Mouse (Mus musculus): Measurements from ENCODE around the gene Pakap. TPM values are rescaled to one million over a fixed set of nuclear protein-coding genes. Genes with fewer than 3 reads are reported as not detected.

Pakap gene
- polyA plus RNA-seq, 1 experiment from 2014 or later: 57.5 TPM

- Histone ChIP-seq H3K4me1 (ENCODE audit: control insufficient read depth, insufficient read depth, low read length) (peaks cover 46% of the 10 kb centered on the region), H3K27ac (ENCODE audit: low read length) (peak overlapping the region; percentile 64), H3K4me3 (ENCODE audit: low read length) (no peak overlapping the region), H3K9me3 (replicated peaks; ENCODE audit: control insufficient read depth, low read length) (no peaks in the 10 kb centered on the region), H3K4me2 (ENCODE audit: low read depth, low read length) (no peak overlapping the region), H3K27me3 (ENCODE audit: control insufficient read depth, insufficient read depth, low read length) (no peaks in the 10 kb centered on the region), H3K9ac (ENCODE audit: low read length) (no peak overlapping the region), H3K36me3 (ENCODE audit: control insufficient read depth, insufficient read depth) (no peaks in the 10 kb centered on the region)
- 24% methylated on average over 3 of the region's 3 CpGs for WGBS
- peak; percentile 38; the same call in 1 of the 2 replicates for ATAC-seq (replicated peaks; ENCODE audit: extremely low read depth, insufficient read depth, low FRiP score)
Observed at GRCm38 (mm10) chr4:57606258-57606657, 38.3 kb downstream of the Pakap start.

GRCm38 (mm10) chr4:57607247-57607942 is 39.4 kb downstream of the Pakap start:
- Histone ChIP-seq H3K27me3 (ENCODE audit: control insufficient read depth, insufficient read depth, low read length) (no peaks in the 10 kb centered on the region), H3K36me3 (ENCODE audit: control insufficient read depth, insufficient read depth) (no peaks in the 10 kb centered on the region), H3K4me3 (ENCODE audit: low read length) (no peak overlapping the region), H3K9ac (ENCODE audit: low read length) (peak overlapping the region; percentile 46; the same call in 1 of the 2 replicates), H3K4me2 (ENCODE audit: low read depth, low read length) (peak overlapping the region; percentile 48), H3K4me1 (ENCODE audit: control insufficient read depth, insufficient read depth, low read length) (peaks cover 46% of the 10 kb centered on the region), H3K9me3 (replicated peaks; ENCODE audit: control insufficient read depth, low read length) (no peaks in the 10 kb centered on the region), H3K27ac (ENCODE audit: low read length) (peak overlapping the region; percentile 64)
- ATAC-seq (replicated peaks; ENCODE audit: extremely low read depth, insufficient read depth, low FRiP score): peak; percentile 75
- 27% methylated on average over 22 of the region's 22 CpGs for WGBS

- no peak for ATAC-seq (replicated peaks; ENCODE audit: extremely low read depth, insufficient read depth, low FRiP score)
Observed at GRCm38 (mm10) chr4:57611303-57612077, 43.5 kb downstream of the Pakap start.

GRCm38 (mm10) chr4:57612716-57613115 is 44.7 kb downstream of the Pakap start:
- Histone ChIP-seq H3K4me2 (ENCODE audit: low read depth, low read length) (no peak overlapping the region), H3K4me3 (ENCODE audit: low read length) (no peak overlapping the region), H3K27ac (ENCODE audit: low read length) (no peak overlapping the region), H3K4me1 (ENCODE audit: control insufficient read depth, insufficient read depth, low read length) (peaks cover 34% of the 10 kb centered on the region), H3K9me3 (replicated peaks; ENCODE audit: control insufficient read depth, low read length) (no peaks in the 10 kb centered on the region), H3K9ac (ENCODE audit: low read length) (no peak overlapping the region), H3K36me3 (ENCODE audit: control insufficient read depth, insufficient read depth) (no peaks in the 10 kb centered on the region), H3K27me3 (ENCODE audit: control insufficient read depth, insufficient read depth, low read length) (no peaks in the 10 kb centered on the region)
- 71% methylated on average over 5 of the region's 5 CpGs for WGBS
- ATAC-seq (replicated peaks; ENCODE audit: extremely low read depth, insufficient read depth, low FRiP score): no peak

More at GRCm38 (mm10) chr4:57611303-57612077, 43.5 kb downstream of the Pakap start:
- peaks cover 44% of the 10 kb centered on the region for H3K4me1 ChIP-seq (ENCODE audit: control insufficient read depth, insufficient read depth, low read length)
- H3K27me3 ChIP-seq (ENCODE audit: control insufficient read depth, insufficient read depth, low read length): no peaks in the 10 kb centered on the region
- H3K9ac ChIP-seq (ENCODE audit: low read length): no peak overlapping the region; the same call in 1 of the 2 replicates
- H3K4me3 ChIP-seq (ENCODE audit: low read length): no peak overlapping the region
- no peaks in the 10 kb centered on the region for H3K36me3 ChIP-seq (ENCODE audit: control insufficient read depth, insufficient read depth)
- H3K9me3 ChIP-seq (replicated peaks; ENCODE audit: control insufficient read depth, low read length): no peaks in the 10 kb centered on the region
- no peak overlapping the region for H3K4me2 ChIP-seq (ENCODE audit: low read depth, low read length)
- WGBS: 46% methylated on average over 17 of the region's 17 CpGs
- H3K27ac ChIP-seq (ENCODE audit: low read length): peak overlapping the region; percentile 41

GRCm38 (mm10) chr4:57614686-57615085 is 46.7 kb downstream of the Pakap start:
- WGBS: 92% methylated on average over 4 of the region's 4 CpGs
- Histone ChIP-seq H3K4me3 (ENCODE audit: low read length) (no peak overlapping the region), H3K36me3 (ENCODE audit: control insufficient read depth, insufficient read depth) (no peaks in the 10 kb centered on the region; the same call in 1 of the 2 replicates), H3K9ac (ENCODE audit: low read length) (no peak overlapping the region), H3K9me3 (replicated peaks; ENCODE audit: control insufficient read depth, low read length) (no peaks in the 10 kb centered on the region), H3K27ac (ENCODE audit: low read length) (no peak overlapping the region), H3K4me2 (ENCODE audit: low read depth, low read length) (no peak overlapping the region), H3K4me1 (ENCODE audit: control insufficient read depth, insufficient read depth, low read length) (peaks cover 31% of the 10 kb centered on the region), H3K27me3 (ENCODE audit: control insufficient read depth, insufficient read depth, low read length) (no peaks in the 10 kb centered on the region)
- no peak for ATAC-seq (replicated peaks; ENCODE audit: extremely low read depth, insufficient read depth, low FRiP score)

GRCm38 (mm10) chr4:57618743-57619142 is 50.8 kb downstream of the Pakap start:
- no peak overlapping the region for H3K9ac ChIP-seq (ENCODE audit: low read length)
- no peak for ATAC-seq (replicated peaks; ENCODE audit: extremely low read depth, insufficient read depth, low FRiP score)
- no peak overlapping the region for H3K4me2 ChIP-seq (ENCODE audit: low read depth, low read length)
- WGBS: 78% methylated on average over 6 of the region's 6 CpGs
- no peaks in the 10 kb centered on the region for H3K9me3 ChIP-seq (replicated peaks; ENCODE audit: control insufficient read depth, low read length)
- H3K4me1 ChIP-seq (ENCODE audit: control insufficient read depth, insufficient read depth, low read length): peaks cover 10% of the 10 kb centered on the region
- no peak overlapping the region for H3K4me3 ChIP-seq (ENCODE audit: low read length)
- H3K36me3 ChIP-seq (ENCODE audit: control insufficient read depth, insufficient read depth): no peaks in the 10 kb centered on the region; the same call in 1 of the 2 replicates
- H3K27me3 ChIP-seq (ENCODE audit: control insufficient read depth, insufficient read depth, low read length): no peaks in the 10 kb centered on the region
- no peak overlapping the region for H3K27ac ChIP-seq (ENCODE audit: low read length)

GRCm38 (mm10) chr4:57622816-57623215 is 54.8 kb downstream of the Pakap start:
- Histone ChIP-seq H3K27me3 (ENCODE audit: control insufficient read depth, insufficient read depth, low read length) (no peaks in the 10 kb centered on the region), H3K27ac (ENCODE audit: low read length) (peak overlapping the region; percentile 85), H3K4me3 (ENCODE audit: low read length) (no peak overlapping the region), H3K9me3 (replicated peaks; ENCODE audit: control insufficient read depth, low read length) (no peaks in the 10 kb centered on the region), H3K9ac (ENCODE audit: low read length) (peak overlapping the region; percentile 4; the same call in 1 of the 2 replicates), H3K36me3 (ENCODE audit: control insufficient read depth, insufficient read depth) (no peaks in the 10 kb centered on the region; the same call in 1 of the 2 replicates), H3K4me2 (ENCODE audit: low read depth, low read length) (peak overlapping the region; percentile 39), H3K4me1 (ENCODE audit: control insufficient read depth, insufficient read depth, low read length) (peaks cover 26% of the 10 kb centered on the region)
- peak; percentile 89 for ATAC-seq (replicated peaks; ENCODE audit: extremely low read depth, insufficient read depth, low FRiP score)
- 36% methylated on average over 7 of the region's 7 CpGs for WGBS

- Histone ChIP-seq H3K27ac (ENCODE audit: low read length) (peak overlapping the region; percentile 11; the same call in 1 of the 2 replicates), H3K36me3 (ENCODE audit: control insufficient read depth, insufficient read depth) (no peaks in the 10 kb centered on the region; the same call in 1 of the 2 replicates), H3K9ac (ENCODE audit: low read length) (no peak overlapping the region), H3K9me3 (replicated peaks; ENCODE audit: control insufficient read depth, low read length) (no peaks in the 10 kb centered on the region), H3K4me3 (ENCODE audit: low read length) (no peak overlapping the region), H3K27me3 (ENCODE audit: control insufficient read depth, insufficient read depth, low read length) (no peaks in the 10 kb centered on the region), H3K4me1 (ENCODE audit: control insufficient read depth, insufficient read depth, low read length) (peaks cover 29% of the 10 kb centered on the region), H3K4me2 (ENCODE audit: low read depth, low read length) (no peak overlapping the region)
- 72% methylated on average over 2 of the region's 2 CpGs for WGBS
- no peak for ATAC-seq (replicated peaks; ENCODE audit: extremely low read depth, insufficient read depth, low FRiP score)
Observed at GRCm38 (mm10) chr4:57624819-57625218, 56.8 kb downstream of the Pakap start.

GRCm38 (mm10) chr4:57625306-57625705 is 57.3 kb downstream of the Pakap start:
- ATAC-seq (replicated peaks; ENCODE audit: extremely low read depth, insufficient read depth, low FRiP score): no peak
- Histone ChIP-seq H3K4me1 (ENCODE audit: control insufficient read depth, insufficient read depth, low read length) (peaks cover 31% of the 10 kb centered on the region), H3K27ac (ENCODE audit: low read length) (peak overlapping the region; percentile 25), H3K4me3 (ENCODE audit: low read length) (no peak overlapping the region), H3K9ac (ENCODE audit: low read length) (no peak overlapping the region), H3K27me3 (ENCODE audit: control insufficient read depth, insufficient read depth, low read length) (no peaks in the 10 kb centered on the region), H3K36me3 (ENCODE audit: control insufficient read depth, insufficient read depth) (no peaks in the 10 kb centered on the region), H3K9me3 (replicated peaks; ENCODE audit: control insufficient read depth, low read length) (no peaks in the 10 kb centered on the region), H3K4me2 (ENCODE audit: low read depth, low read length) (no peak overlapping the region)
- 74% methylated on average over 1 of the region's 1 CpGs for WGBS

Measured in heart, embryonic 16.5 days (tissue).